Mouse (Mus musculus) heart, postnatal 25 days (tissue): ENCODE results near the gene Cygb. TPM values are rescaled to one million over a fixed set of nuclear protein-coding genes. Genes with fewer than 3 reads are reported as not detected.
"Not testable (repeated sequence)": the region's sequence is repeated elsewhere in the genome, so short reads cannot be mapped to it uniquely, and the experiment has no call there.

Source experiments
- DNase-seq: peaks from one replicate; pipeline ENCODE4 v3.0.0; 2022; ENCODE audit warnings: low spot score
- intact Hi-C: fragments of 180-260 bp; cut with DNase I; formaldehyde crosslinking; loops from one replicate; pipeline ENCODE4 v1.15.1; 2025
- total RNA-seq, 2 experiments: library from RNA; stranded (reverse); gene quantifications; 2 replicates each; pipeline ENCODE4 v1.2.3; 2021

Gene Cygb
- total RNA-seq, 2 experiments from 2014 or later, result 34.8 to 49.8 TPM

- no peak for DNase-seq
- intact Hi-C loops, result loop anchor here (10.0 kb wide), 1 partner anchor 128 kb away; no protein-coding TSS in a partner anchor
Measured at GRCm38 (mm10) chr11:116676175-116676976, 22.3 kb upstream of the Cygb start.

DNA sequence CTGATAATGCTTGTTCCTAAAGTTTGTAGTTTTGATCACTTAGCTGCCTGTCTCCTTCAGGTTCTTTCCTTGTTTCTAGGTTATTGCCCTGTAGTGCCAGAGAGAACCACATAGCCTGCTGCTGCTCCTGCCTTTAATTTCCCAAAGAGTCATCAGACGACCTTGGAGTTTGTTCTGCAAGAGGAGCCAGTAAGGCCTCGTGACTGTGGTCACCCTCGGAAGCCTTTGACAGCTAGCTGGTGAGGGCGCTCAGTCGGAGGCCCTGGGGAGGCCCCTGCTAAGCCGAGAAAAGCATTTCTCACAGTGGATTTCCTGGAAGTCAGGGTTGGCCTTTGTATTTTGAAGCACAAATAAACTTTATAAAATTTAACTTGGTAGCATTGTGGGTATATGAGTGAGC lies 21.3 kb upstream of the Cygb start:
- DNase-seq, result not testable (repeated sequence)
- intact Hi-C loops, result loop anchor here (10.0 kb wide), 1 partner anchor 129 kb away; no protein-coding TSS in a partner anchor

- DNase-seq, result no peak
- intact Hi-C loops, result loop anchor here (10.0 kb wide), 1 partner anchor 130 kb away; no protein-coding TSS in a partner anchor
Measured at GRCm38 (mm10) chr11:116674616-116675379, 20.7 kb upstream of the Cygb start.

GRCm38 (mm10) chr11:116673410-116673809 lies 19.3 kb upstream of the Cygb start:
- intact Hi-C loops, result loop anchor here (2.0 to 10.0 kb wide), 2 partner anchors 17 to 131 kb away; no protein-coding TSS in a partner anchor
- DNase-seq, result no peak

DNA sequence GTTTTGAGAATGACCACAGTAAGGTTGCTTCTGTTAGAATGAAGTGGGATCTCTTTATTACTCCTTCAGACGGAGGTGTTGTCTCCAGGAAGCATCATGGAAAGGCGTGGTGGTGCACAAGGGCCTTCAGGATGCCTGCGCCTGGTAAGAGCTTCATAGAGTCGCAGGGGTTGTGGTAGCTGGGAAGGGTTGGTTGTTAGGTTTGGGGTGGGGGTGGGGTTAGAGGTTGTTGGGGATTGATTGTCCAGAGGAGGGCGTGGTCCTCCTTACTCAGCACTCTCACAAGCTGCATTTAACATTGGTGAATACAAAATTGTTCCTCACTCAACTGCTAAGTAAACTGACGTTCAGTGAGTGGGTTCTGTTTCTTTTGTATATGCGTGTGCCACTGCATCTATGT lies 18.5 kb upstream of the Cygb start:
- intact Hi-C loops, result loop anchor here (2.0 to 10.0 kb wide), 2 partner anchors 18 to 132 kb away; no protein-coding TSS in a partner anchor
- DNase-seq, result no peak

GRCm38 (mm10) chr11:116671845-116672434 lies 17.8 kb upstream of the Cygb start:
- no peak for DNase-seq
- intact Hi-C loops, result loop anchor here (1.0 to 10.0 kb wide), 3 partner anchors 19 to 133 kb away; no protein-coding TSS in a partner anchor

GRCm38 (mm10) chr11:116671112-116671844 lies 17.2 kb upstream of the Cygb start:
- intact Hi-C loops, result loop anchor here (1.0 to 10.0 kb wide), 2 partner anchors 28 to 134 kb away; no protein-coding TSS in a partner anchor
- DNase-seq, result peak; percentile 93

DNA sequence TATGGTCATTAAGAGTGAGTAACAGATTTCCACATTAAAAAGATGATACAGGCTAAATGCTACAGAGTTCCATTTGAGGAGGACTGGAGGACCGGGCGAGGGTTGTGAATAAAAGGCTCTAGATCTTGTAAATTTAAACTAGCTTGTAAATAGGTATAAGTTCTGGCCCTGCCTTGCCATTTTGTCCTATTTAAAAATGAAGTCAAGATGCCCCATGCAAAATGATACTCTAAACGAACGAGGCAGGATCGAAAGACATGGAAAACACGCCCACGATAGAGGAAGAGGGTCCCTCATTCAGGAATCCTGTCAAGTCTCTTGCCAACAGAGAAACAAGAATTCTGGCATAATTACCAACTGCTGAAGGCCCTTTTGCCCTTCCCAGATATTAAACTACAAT lies 16.3 kb upstream of the Cygb start:
- DNase-seq, result no peak
- intact Hi-C loops, result loop anchor here (10.0 kb wide), 1 partner anchor 134 kb away; no protein-coding TSS in a partner anchor

GRCm38 (mm10) chr11:116669787-116670365 lies 15.8 kb upstream of the Cygb start:
- intact Hi-C loops, result loop anchor here (10.0 kb wide), 1 partner anchor 135 kb away; no protein-coding TSS in a partner anchor
- no peak for DNase-seq

- no peak for DNase-seq
- intact Hi-C loops, result no loop called here
Measured at GRCm38 (mm10) chr11:116669316-116669715, 15.2 kb upstream of the Cygb start.

DNA sequence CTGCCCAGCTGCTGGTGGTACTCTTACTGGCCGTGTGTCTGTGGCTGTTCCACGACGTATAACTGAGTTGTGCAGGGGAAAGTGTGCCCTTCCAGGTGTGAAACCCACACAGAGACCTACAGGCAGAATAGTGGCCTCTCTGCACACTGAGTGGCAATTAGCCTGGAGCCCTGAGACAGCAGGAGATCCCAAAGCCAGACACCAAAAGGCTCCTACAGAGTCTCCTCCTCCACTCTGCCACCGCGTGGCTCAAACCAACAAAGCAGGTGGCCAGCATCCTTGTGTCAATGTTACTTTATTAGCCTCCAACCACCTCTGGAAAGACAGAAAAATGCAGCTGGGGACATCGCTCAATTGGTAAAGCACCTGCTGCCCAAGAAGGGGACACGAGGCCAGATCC lies 14.7 kb upstream of the Cygb start:
- intact Hi-C loops, result no loop called here
- no peak for DNase-seq

GRCm38 (mm10) chr11:116668381-116668825 lies 14.3 kb upstream of the Cygb start:
- intact Hi-C loops, result no loop called here
- no peak for DNase-seq

- intact Hi-C loops, result no loop called here
- no peak for DNase-seq
Measured at GRCm38 (mm10) chr11:116667930-116668329, 13.8 kb upstream of the Cygb start.

DNA sequence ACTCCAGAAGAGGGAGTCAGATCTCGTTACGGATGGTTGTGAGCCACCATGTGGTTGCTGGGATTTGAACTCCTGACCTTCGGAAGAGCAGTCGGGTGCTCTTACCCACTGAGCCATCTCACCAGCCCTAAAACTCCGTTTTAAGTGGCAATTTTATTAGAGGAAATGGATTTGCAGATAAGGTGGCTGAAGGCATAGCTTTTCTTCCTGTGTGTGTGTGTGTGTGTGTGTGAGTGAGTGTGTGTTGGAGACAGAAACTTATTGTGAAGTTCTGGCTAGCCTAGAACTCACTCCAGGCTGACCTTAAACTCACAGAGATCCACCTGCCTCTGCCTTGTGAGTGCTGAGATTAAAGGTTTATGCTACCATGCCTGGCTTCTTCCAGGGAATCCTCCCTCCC lies 12.9 kb upstream of the Cygb start:
- DNase-seq, intact Hi-C loops: not testable (repeated sequence)

DNA sequence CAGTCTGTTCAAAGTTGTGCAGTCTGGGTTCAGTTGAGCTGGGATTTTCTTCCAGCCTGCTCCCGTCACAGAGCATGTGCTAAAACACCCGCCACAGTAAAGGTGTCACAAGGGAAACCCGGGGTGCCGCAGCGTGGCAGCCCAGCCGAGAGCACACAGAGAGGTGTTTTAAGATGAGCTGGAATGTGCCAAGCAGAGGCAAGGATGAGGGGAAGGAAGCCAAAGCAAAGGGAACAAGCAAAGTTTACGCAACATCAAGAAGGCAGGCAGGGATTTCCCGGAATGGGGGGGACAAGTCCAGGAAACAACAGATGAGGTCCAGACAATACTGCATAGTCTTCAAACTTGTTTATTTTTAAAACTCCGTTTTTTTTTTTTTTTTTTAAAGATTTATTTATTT lies 12.5 kb upstream of the Cygb start:
- no peak for DNase-seq
- intact Hi-C loops, result no loop called here

GRCm38 (mm10) chr11:116665289-116665688 lies 11.2 kb upstream of the Cygb start:
- intact Hi-C loops, result no loop called here
- no peak for DNase-seq

- intact Hi-C loops, result no loop called here
- DNase-seq, result no peak
Measured at GRCm38 (mm10) chr11:116661948-116662377, 7.8 kb upstream of the Cygb start.

GRCm38 (mm10) chr11:116661291-116661947 lies 7.3 kb upstream of the Cygb start:
- no peak for DNase-seq
- intact Hi-C loops, result no loop called here
